Mouse (Mus musculus) adrenal gland, adult 8-10 months (tissue): Measurements from ENCODE around the gene Chit1. TPM values are rescaled to one million over a fixed set of nuclear protein-coding genes. Genes with fewer than 3 reads are reported as not detected.
A peak's percentile ranks its signal among the peaks of the same experiment; 100 is the strongest.

Experiments used
- DNase-seq: peaks from one replicate; pipeline ENCODE4 v3.0.0; 2022
- total RNA-seq, 4 experiments: library from RNA; stranded (reverse); gene quantifications; 2 replicates each; pipeline ENCODE4 v1.2.4; 2022

Chit1 gene
- under 1 TPM in 1 of 4 experiments, not detected in 3; 0.28 TPM for total RNA-seq

- no peak for DNase-seq
Observed at GRCm38 (mm10) chr1:134110979-134111378, at the start of gene Chit1. TSS of gene Chit1 (plus strand) at chr1:134111242.

- DNase-seq = no peak
Observed at GRCm38 (mm10) chr1:134061915-134062314, 49.1 kb upstream of the Chit1 start.

- no peak for DNase-seq
Observed at GRCm38 (mm10) chr1:134062411-134063085, 48.5 kb upstream of the Chit1 start.

GRCm38 (mm10) chr1:134063086-134063772, 47.8 kb upstream of the Chit1 start:
- DNase-seq = no peak

GRCm38 (mm10) chr1:134063773-134064125, 47.3 kb upstream of the Chit1 start:
- no peak for DNase-seq

GRCm38 (mm10) chr1:134064296-134064831, 46.7 kb upstream of the Chit1 start:
- DNase-seq = no peak

GRCm38 (mm10) chr1:134065241-134065809, 45.7 kb upstream of the Chit1 start:
- DNase-seq = no peak

- no peak for DNase-seq
Observed at GRCm38 (mm10) chr1:134066554-134066953, 44.5 kb upstream of the Chit1 start.

GRCm38 (mm10) chr1:134067143-134067619, 43.9 kb upstream of the Chit1 start:
- DNase-seq = no peak

GRCm38 (mm10) chr1:134070099-134070669, 40.9 kb upstream of the Chit1 start:
- DNase-seq = no peak

GRCm38 (mm10) chr1:134071411-134072018, 39.5 kb upstream of the Chit1 start:
- no peak for DNase-seq

- no peak for DNase-seq
Observed at GRCm38 (mm10) chr1:134073061-134073564, 37.9 kb upstream of the Chit1 start.

GRCm38 (mm10) chr1:134073658-134074057, 37.4 kb upstream of the Chit1 start:
- DNase-seq = no peak

GRCm38 (mm10) chr1:134074184-134074583, 36.9 kb upstream of the Chit1 start:
- DNase-seq = no peak

- no peak for DNase-seq
Observed at GRCm38 (mm10) chr1:134074606-134075005, 36.4 kb upstream of the Chit1 start.

- DNase-seq = no peak
Observed at GRCm38 (mm10) chr1:134075532-134075931, 35.5 kb upstream of the Chit1 start.

GRCm38 (mm10) chr1:134076789-134077188, 34.3 kb upstream of the Chit1 start:
- DNase-seq = no peak

- DNase-seq = no peak
Observed at GRCm38 (mm10) chr1:134077389-134078060, 33.5 kb upstream of the Chit1 start.

- no peak for DNase-seq
Observed at GRCm38 (mm10) chr1:134078061-134078795, 32.8 kb upstream of the Chit1 start.

GRCm38 (mm10) chr1:134078802-134079476, 32.1 kb upstream of the Chit1 start, which contains the start of gene Btg2:
TSS of gene Btg2 (minus strand) at chr1:134079120.
- peak; percentile 98 for DNase-seq
